Mouse (Mus musculus): ENCODE measurements around the gene C1d. TPM values are rescaled to one million over a fixed set of nuclear protein-coding genes. Genes with fewer than 3 reads are reported as not detected.

Gene C1d
- polyA plus RNA-seq, 1 experiment from 2014 or later = 105 TPM

- peak overlapping the region; percentile 83 for H3K27ac ChIP-seq (replicated peaks)
- H3K4me2 ChIP-seq (replicated peaks) = peak overlapping the region; percentile 67
- H3K9me3 ChIP-seq = no peaks in the 10 kb centered on the region
- WGBS = under 1% methylated on average over 17 of the region's 17 CpGs
- no peaks in the 10 kb centered on the region for H3K27me3 ChIP-seq
- peak overlapping the region; percentile 85 for H3K4me3 ChIP-seq
- H3K9ac ChIP-seq (replicated peaks) = peak overlapping the region; percentile 79
- no peaks in the 10 kb centered on the region for H3K36me3 ChIP-seq
- peaks cover 8% of the 10 kb centered on the region for H3K4me1 ChIP-seq
- peak; percentile 10; the same call in 1 of the 2 replicates for ATAC-seq (ENCODE audit: low FRiP score, low read depth)
Measured at GRCm38 (mm10) chr11:17257861-17258260, 482 bp downstream of the C1d start.

GRCm38 (mm10) chr11:17267176-17267575 lies 9.8 kb downstream of the C1d start:
- no peaks in the 10 kb centered on the region for H3K4me1 ChIP-seq
- no peak overlapping the region for H3K9ac ChIP-seq (replicated peaks)
- H3K27me3 ChIP-seq = no peaks in the 10 kb centered on the region
- no peak overlapping the region for H3K4me3 ChIP-seq
- WGBS = 94% methylated on average over 4 of the region's 4 CpGs
- no peak overlapping the region for H3K4me2 ChIP-seq (replicated peaks)
- no peaks in the 10 kb centered on the region for H3K9me3 ChIP-seq
- ATAC-seq (ENCODE audit: low FRiP score, low read depth) = no peak
- 0 out of 2 replicates have a peak, but pooled peaks cover 14% of the 10 kb centered on the region for H3K36me3 ChIP-seq
- no peak overlapping the region for H3K27ac ChIP-seq (replicated peaks)

- H3K36me3 ChIP-seq = 0 out of 2 replicates have a peak, but pooled peaks cover 14% of the 10 kb centered on the region
- no peak for ATAC-seq (ENCODE audit: low FRiP score, low read depth)
- H3K4me3 ChIP-seq = no peak overlapping the region
- no peak overlapping the region for H3K27ac ChIP-seq (replicated peaks)
- H3K27me3 ChIP-seq = no peaks in the 10 kb centered on the region
- H3K4me2 ChIP-seq (replicated peaks) = no peak overlapping the region
- no peaks in the 10 kb centered on the region for H3K4me1 ChIP-seq
- no peaks in the 10 kb centered on the region for H3K9me3 ChIP-seq
- H3K9ac ChIP-seq (replicated peaks) = no peak overlapping the region
- WGBS = 81% methylated on average over 1 of the region's 1 CpGs
Measured at GRCm38 (mm10) chr11:17268801-17269200, 11.4 kb downstream of the C1d start.

- no peak overlapping the region for H3K4me3 ChIP-seq
- H3K9ac ChIP-seq (replicated peaks) = no peak overlapping the region
- H3K36me3 ChIP-seq = no peaks in the 10 kb centered on the region
- 17% methylated on average over 9 of the region's 9 CpGs for WGBS
- no peak overlapping the region for H3K4me2 ChIP-seq (replicated peaks)
- H3K4me1 ChIP-seq = no peaks in the 10 kb centered on the region
- peak; percentile 82 for ATAC-seq (ENCODE audit: low FRiP score, low read depth)
- H3K9me3 ChIP-seq = no peaks in the 10 kb centered on the region
- peaks cover 8% of the 10 kb centered on the region; the same call in 1 of the 2 replicates for H3K27me3 ChIP-seq
- no peak overlapping the region for H3K27ac ChIP-seq (replicated peaks)
Measured at GRCm38 (mm10) chr11:17279959-17280358, 22.6 kb downstream of the C1d start.

- no peak overlapping the region for H3K4me3 ChIP-seq
- no peaks in the 10 kb centered on the region for H3K9me3 ChIP-seq
- no peak overlapping the region for H3K27ac ChIP-seq (replicated peaks)
- H3K4me2 ChIP-seq (replicated peaks) = no peak overlapping the region
- H3K27me3 ChIP-seq = no peaks in the 10 kb centered on the region
- H3K9ac ChIP-seq (replicated peaks) = no peak overlapping the region
- ATAC-seq (ENCODE audit: low FRiP score, low read depth) = no peak
- H3K36me3 ChIP-seq = no peaks in the 10 kb centered on the region
- WGBS = 74% methylated on average over 10 of the region's 10 CpGs
- H3K4me1 ChIP-seq = no peaks in the 10 kb centered on the region
Measured at GRCm38 (mm10) chr11:17284055-17284454, 26.7 kb downstream of the C1d start.

- Histone ChIP-seq H3K4me3 (no peak overlapping the region), H3K27ac (replicated peaks) (no peak overlapping the region), H3K4me2 (replicated peaks) (no peak overlapping the region), H3K9me3 (no peaks in the 10 kb centered on the region), H3K9ac (replicated peaks) (no peak overlapping the region), H3K4me1 (no peaks in the 10 kb centered on the region), H3K27me3 (no peaks in the 10 kb centered on the region), H3K36me3 (no peaks in the 10 kb centered on the region)
- no peak for ATAC-seq (ENCODE audit: low FRiP score, low read depth)
Measured at GRCm38 (mm10) chr11:17288884-17289283, 31.5 kb downstream of the C1d start.

GRCm38 (mm10) chr11:17306007-17306891 lies 48.9 kb downstream of the C1d start:
- Histone ChIP-seq H3K9ac (replicated peaks) (no peak overlapping the region), H3K27ac (replicated peaks) (no peak overlapping the region), H3K4me1 (no peaks in the 10 kb centered on the region), H3K36me3 (no peaks in the 10 kb centered on the region), H3K9me3 (no peaks in the 10 kb centered on the region), H3K4me2 (replicated peaks) (no peak overlapping the region), H3K27me3 (no peaks in the 10 kb centered on the region), H3K4me3 (no peak overlapping the region)
- no peak for ATAC-seq (ENCODE audit: low FRiP score, low read depth)
- 72% methylated on average over 8 of the region's 8 CpGs for WGBS

- no peaks in the 10 kb centered on the region for H3K9me3 ChIP-seq
- no peaks in the 10 kb centered on the region for H3K27me3 ChIP-seq
- H3K27ac ChIP-seq (replicated peaks) = no peak overlapping the region
- H3K4me2 ChIP-seq (replicated peaks) = no peak overlapping the region
- H3K9ac ChIP-seq (replicated peaks) = no peak overlapping the region
- ATAC-seq (ENCODE audit: low FRiP score, low read depth) = no peak
- no peak overlapping the region for H3K4me3 ChIP-seq
- H3K36me3 ChIP-seq = no peaks in the 10 kb centered on the region
- H3K4me1 ChIP-seq = no peaks in the 10 kb centered on the region
Measured at GRCm38 (mm10) chr11:17307457-17307856, 50.1 kb downstream of the C1d start.

Other genes starting within 250 kb of the C1d start
- 37.4 and 40.2 TPM in 2 replicates for gene Cnrip1, start 206.0 kb upstream of the C1d start, polyA plus RNA-seq (2016; fragmentation: Nextera tagmentation; extraction: Ambion mirVana)
- 3.9 and 4.7 TPM in 2 replicates for gene Plek, start 205.2 kb upstream of the C1d start, polyA plus RNA-seq (2016; fragmentation: Nextera tagmentation; extraction: Ambion mirVana)
- gene Ppp3r1, start 98.3 kb upstream of the C1d start, polyA plus RNA-seq (2016; fragmentation: Nextera tagmentation; extraction: Ambion mirVana) = 113 and 117 TPM in 2 replicates
- gene Wdr92, start 75.5 kb upstream of the C1d start, polyA plus RNA-seq (2016; fragmentation: Nextera tagmentation; extraction: Ambion mirVana) = 25.2 and 25.6 TPM in 2 replicates
- gene Pno1, start 46.0 kb upstream of the C1d start, polyA plus RNA-seq (2016; fragmentation: Nextera tagmentation; extraction: Ambion mirVana) = 66.5 and 74.9 TPM in 2 replicates

Data from midbrain, embryonic 12.5 days (tissue).